Mouse (Mus musculus) heart, adult 2 months (tissue): Measurements from ENCODE around the gene Arhgap42.

ENCODE experiments used
- CTCF ChIP-seq: fragments of 200-600 bp; IDR thresholded peaks from 2 replicates; pipeline ENCODE4 v1.8.1; 2022; ENCODE audit warnings: antibody characterized with exemption, mild to moderate bottlenecking, moderate library complexity
- POLR2A ChIP-seq: fragments of 200-500 bp; IDR thresholded peaks from 2 replicates; pipeline ENCODE4 v1.6.1; 2011; ENCODE audit warnings: mild to moderate bottlenecking, low read depth, low read length, control low read depth; ENCODE audit not compliant: insufficient read depth

- TF ChIP-seq CTCF: no peak
- no peak for TF ChIP-seq POLR2A
Observed at GRCm38 (mm10) chr9:9288140-9288539, 49.2 kb upstream of the Arhgap42 start.
